Mouse (Mus musculus) cerebellum, adult (tissue): Measurements from ENCODE around the gene Mprip.

Experiments
- ATAC-seq: cut with Nextera tagmentation; 2 replicates; pipeline ENCODE4 v1.9.2; 2017; ENCODE audit warnings: mild to moderate bottlenecking, moderate library complexity, mixed read lengths; ENCODE audit not compliant: insufficient number of reproducible peaks, low FRiP score, low TSS enrichment

Gene Mprip

DNA sequence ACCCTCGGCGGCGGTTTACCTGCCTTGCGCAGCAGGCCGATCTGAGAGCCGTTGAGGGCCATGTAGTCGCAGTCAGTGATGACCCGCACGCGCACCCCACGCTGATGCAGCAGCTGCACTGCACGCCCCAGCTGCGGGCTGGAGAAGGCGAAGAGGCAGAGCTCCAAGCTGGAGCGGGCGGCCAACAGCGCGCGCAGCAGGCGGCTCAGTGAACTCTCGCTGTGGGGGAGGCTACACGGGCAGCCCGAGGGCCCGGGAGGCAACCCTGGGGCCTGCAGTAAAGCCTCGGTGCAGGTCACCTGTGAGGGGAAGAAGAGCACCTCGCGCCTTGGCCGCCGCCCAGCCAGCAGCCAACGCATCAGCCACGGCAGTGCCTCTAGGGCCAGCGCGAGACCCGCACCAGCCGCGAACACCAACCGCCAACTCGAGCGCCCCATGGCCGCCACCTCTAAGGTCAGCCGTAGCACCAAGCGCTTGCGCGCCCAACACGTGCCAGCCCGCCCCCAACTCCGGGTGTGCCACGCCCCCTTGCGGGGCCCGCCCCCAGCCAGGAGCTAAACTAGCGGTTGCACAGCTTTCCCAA, 126.2 kb downstream of the Mprip start, which contains the start of gene Pld6:
Pld6 (minus strand) TSS at position 447 of the 583 bp plus-strand sequence.
- ATAC-seq = no peak

DNA sequence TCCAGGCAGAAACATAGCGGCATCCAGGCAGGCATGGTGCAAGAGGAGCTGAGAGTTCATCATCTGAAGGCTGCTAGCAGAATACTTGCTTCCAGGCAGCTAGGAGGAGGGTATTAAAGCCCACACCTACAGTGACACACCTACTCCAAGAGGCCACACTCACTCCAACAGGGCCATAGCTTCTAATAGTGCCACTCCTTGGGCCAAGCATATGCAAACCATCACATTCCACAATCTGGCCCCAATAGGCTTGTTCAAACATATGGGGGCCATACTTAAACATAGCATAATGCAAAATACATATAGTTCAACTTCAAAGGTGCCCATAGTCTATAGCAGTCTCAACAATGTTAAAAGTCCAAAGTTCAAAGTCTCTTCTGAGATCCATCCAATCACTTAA, 128.2 kb downstream of the Mprip start:
- ATAC-seq = no peak

GRCm38 (mm10) chr11:59793390-59793789, 132.3 kb downstream of the Mprip start:
- no peak for ATAC-seq

GRCm38 (mm10) chr11:59800412-59800811, 139.3 kb downstream of the Mprip start:
- ATAC-seq = no peak

DNA sequence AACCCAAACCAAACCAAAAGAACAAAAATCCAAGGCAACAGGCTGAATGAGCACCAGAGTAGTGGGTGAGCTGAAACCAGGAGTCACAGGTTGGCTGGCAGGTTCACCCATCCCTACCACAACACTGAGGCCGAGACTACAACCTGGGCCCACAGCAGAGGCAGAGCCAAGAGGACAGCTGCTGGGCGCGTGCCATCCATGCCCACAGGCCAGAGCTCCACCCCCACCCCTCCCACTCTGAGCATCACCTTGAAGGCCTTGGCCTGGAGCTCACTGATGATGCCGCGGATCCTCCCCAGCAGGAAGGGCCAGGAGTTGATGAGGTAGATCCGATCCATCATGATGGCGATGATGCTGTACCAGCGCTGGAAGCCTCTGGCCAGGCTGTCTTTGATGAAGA, 140.8 kb downstream of the Mprip start:
- ATAC-seq = no peak

- ATAC-seq = no peak
Measured at GRCm38 (mm10) chr11:59803516-59803915, 142.4 kb downstream of the Mprip start.

- peak; percentile 37; the same call in 1 of the 2 replicates for ATAC-seq
Measured at GRCm38 (mm10) chr11:59804409-59805110, 143.5 kb downstream of the Mprip start.

DNA sequence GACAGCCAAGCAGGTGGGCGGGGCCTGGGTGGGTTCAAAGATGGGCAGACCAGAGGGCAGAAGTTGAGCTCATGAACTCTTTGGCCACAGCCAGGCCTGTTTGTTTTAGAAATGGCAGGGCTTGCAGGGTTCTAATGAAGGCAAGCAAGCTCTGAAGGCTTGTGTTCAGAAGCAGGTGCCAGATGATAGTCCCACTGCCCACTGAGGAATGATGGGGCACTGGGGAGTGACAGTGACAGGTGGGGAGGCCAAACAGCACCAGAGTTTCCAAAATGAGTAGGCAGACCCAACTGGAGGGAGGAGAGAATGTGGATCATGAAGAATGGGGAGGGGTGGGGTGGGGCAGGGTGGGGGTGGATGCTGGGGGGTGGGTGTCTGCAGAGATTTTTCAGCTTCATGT, 144.2 kb downstream of the Mprip start:
- no peak for ATAC-seq

DNA sequence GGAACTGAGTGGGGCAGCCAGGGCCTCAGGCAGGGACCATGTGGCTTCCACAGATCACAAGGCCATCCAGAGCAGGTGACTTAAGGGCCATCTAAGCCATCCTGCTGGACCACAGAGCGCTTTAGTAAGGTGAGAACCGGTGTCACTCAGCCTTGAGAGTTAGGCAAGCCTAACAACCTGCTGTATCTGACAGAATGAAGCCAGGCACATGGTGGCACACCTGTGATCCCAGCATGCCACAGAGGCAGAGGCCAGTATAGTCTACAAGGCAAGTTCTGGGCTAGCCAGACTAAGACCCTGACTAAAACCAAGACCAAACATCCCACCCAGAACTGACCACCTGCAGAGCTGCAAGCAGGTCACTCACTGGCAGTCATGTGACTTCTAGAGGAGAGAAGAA, 144.6 kb downstream of the Mprip start:
- no peak for ATAC-seq

GRCm38 (mm10) chr11:59808170-59808960, 147.3 kb downstream of the Mprip start:
- ATAC-seq = no peak

GRCm38 (mm10) chr11:59809071-59809669, 148.1 kb downstream of the Mprip start:
- ATAC-seq = no peak

DNA sequence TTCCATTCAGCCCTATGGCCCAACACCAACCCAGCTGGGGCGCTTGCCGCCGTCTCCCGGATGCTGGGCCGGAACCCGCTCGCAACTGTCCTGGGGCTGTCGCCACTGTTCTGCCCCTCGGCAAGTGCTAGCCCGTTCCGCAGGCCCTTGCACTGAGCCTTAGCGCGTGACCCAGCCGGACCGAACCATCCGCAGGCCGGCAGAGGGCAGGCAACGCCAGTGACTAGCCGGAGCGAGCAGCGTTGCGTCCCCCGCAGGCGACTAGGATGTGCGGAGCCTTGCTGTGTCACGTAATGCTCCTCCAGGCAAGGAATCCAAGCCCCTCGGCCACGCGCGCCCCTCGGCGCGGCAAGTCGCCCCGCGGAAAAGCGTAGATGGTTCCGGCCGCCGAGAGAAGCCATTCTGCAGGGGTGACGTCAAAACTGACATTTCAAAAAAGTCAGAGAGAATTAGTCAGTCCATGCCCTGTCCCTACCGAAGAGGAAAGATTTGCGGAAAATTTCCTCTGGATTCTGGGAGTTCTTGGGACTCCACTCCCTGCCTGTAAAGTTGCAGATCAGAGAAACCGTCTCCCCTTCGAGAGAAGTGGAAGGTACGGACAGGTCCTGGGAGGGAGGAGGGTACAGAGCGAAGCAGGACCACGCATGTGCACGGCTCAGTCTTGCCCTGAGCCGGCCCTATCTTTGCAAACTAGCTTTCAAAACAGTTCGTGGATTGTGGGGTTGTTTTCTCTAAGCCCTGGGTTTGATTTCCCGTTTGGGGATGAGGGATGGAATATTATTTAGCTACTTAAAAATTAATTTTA, 148.8 kb downstream of the Mprip start, which contains the start of gene Flcn:
Flcn (minus strand) TSS at position 347 of the 805 bp plus-strand sequence.
- peak; percentile 80 for ATAC-seq

DNA sequence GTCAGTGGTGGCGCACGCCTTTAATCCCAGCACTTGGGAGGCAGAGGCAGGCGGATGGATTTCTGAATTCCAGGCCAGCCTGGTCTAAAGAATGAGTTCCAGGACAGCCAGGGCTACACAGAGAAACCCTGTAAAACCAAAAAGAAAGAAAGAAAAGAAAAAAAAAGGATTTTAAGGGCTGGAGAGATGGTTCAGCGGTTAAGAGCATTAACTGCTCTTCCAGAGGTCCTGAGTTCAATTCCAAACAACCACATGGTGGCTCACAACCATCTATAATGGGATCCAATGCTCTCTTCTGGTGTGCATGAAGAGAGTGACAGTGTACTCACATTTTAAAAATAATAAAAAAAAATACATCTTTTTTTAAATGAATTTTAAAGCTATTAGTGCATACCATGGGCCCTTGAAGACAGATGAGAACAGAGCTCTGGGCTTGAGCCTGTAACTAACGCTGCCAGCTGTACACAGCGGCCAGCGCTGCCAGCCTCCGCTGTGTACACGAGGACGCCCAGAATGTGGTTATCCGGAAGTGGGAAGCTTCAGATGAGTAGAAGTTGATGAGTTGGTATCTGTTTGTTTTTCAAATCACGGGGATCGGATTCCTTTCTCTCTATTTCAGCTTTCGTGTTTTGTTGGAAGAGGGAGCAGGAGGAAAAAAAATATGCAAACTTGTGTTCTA, 149.5 kb downstream of the Mprip start:
- ATAC-seq = no peak

- no peak for ATAC-seq
Measured at GRCm38 (mm10) chr11:59811211-59811610, 150.1 kb downstream of the Mprip start.

GRCm38 (mm10) chr11:59813276-59813675, 152.2 kb downstream of the Mprip start:
- ATAC-seq = no peak

- ATAC-seq = no peak
Measured at GRCm38 (mm10) chr11:59814311-59814710, 153.2 kb downstream of the Mprip start.

DNA sequence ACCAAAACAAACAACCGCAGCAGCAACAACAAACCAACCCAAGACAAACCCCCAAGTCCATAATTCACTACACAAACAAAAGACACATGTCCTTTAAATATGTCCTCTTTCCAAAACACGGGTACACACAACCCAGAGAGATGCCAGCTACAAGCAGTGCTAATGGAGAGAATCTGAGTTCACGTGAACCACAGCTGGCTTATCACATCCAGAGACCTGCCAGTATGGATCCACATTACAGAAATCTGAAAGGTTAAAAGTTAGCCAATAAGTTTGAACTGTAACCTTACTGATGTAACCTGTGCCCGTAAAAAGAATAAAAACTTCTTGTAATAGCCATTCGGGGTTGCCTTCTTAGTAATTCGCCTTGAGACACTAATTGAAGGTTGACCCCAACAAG, 153.8 kb downstream of the Mprip start:
- no peak for ATAC-seq

DNA sequence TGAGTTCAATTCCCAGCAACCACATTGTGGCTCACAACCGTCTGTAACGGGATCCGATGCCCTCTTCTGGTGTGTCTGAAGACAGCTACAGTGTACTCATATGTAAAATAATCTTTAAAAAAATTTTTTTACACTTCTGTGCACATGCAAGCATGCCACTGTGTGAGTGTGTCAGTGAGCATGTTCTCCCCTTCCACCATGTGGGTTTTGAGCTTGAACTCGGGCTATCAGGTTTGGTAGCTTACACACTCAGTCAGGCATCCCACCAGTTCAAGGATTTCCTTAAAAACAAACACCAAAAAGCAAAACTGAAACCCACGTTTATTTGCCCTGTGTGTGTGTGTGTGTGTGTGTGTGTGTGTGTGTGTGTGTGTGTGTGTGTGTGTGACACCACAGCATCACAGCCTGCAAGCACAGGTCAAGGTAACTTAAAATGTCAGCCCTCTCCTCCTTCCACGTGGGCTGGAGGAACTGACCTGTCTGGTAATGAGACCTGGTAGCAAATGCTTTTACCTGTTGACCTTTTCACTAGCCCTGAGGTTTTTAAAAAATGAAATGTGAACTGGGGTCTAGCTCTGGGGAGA, 154.5 kb downstream of the Mprip start:
- ATAC-seq = no peak

GRCm38 (mm10) chr11:59817916-59818315, 156.8 kb downstream of the Mprip start:
- ATAC-seq = no peak
